Mouse (Mus musculus) forebrain, embryonic 16.5 days (tissue): ENCODE measurements around the gene Ampd1. TPM values are rescaled to one million over a fixed set of nuclear protein-coding genes. Genes with fewer than 3 reads are reported as not detected.

Source experiments
- ATAC-seq: fragments of 200-750 bp; cut with Nextera tagmentation; 2 replicates; pipeline ENCODE4 v1.8.0; 2017; ENCODE audit warnings: mild to moderate bottlenecking, moderate library complexity
- H3K27ac ChIP-seq: fragments of 300-500 bp; sonication (generic); 2 replicates; pipeline ENCODE4 v1.5.1; 2014; ENCODE audit warnings: low read length, control low read depth
- H3K27me3 ChIP-seq: fragments of 300-500 bp; sonication (generic); replicated peaks from 2 replicates; pipeline ENCODE4 v1.6.1; 2014; ENCODE audit warnings: low read length; ENCODE audit not compliant: control insufficient read depth, insufficient read depth
- H3K36me3 ChIP-seq: fragments of 300-500 bp; sonication (generic); 2 replicates; pipeline ENCODE4 v1.6.1; 2014; ENCODE audit not compliant: control insufficient read depth, insufficient read depth
- H3K4me1 ChIP-seq: fragments of 300-500 bp; sonication (generic); replicated peaks from 2 replicates; pipeline ENCODE4 v1.6.1; 2014; ENCODE audit warnings: low read length; ENCODE audit not compliant: control insufficient read depth, insufficient read depth
- H3K4me2 ChIP-seq: fragments of 300-500 bp; sonication (generic); 2 replicates; pipeline ENCODE4 v1.6.1; 2014; ENCODE audit warnings: mild to moderate bottlenecking, low read length, control low read depth
- H3K4me3 ChIP-seq: fragments of 300-500 bp; sonication (generic); replicated peaks from 2 replicates; pipeline ENCODE4 v1.5.1; 2014; ENCODE audit warnings: mild to moderate bottlenecking, low read length, control low read depth
- H3K9ac ChIP-seq: fragments of 300-500 bp; sonication (generic); replicated peaks from 2 replicates; pipeline ENCODE4 v1.6.1; 2014; ENCODE audit warnings: low read depth, low read length, control low read depth
- H3K9me3 ChIP-seq: fragments of 300-500 bp; sonication (generic); 2 replicates; pipeline ENCODE4 v1.6.1; 2016; ENCODE audit warnings: low read length; ENCODE audit not compliant: control insufficient read depth
- WGBS: fragments of 180-500 bp; shearing (Covaris S2); extraction: QIAGEN DNeasy Blood & Tissue Kit; methylation state at CpG from one replicate; pipeline ENCODE4 v1.1.7; 2014; 5-methylcytosine and 5-hydroxymethylcytosine counted together
- polyA plus RNA-seq: library from polyadenylated mRNA; unstranded; fragments of >200 nt; fragmentation: Nextera tagmentation; extraction: Ambion mirVana; gene quantifications from 2 replicates; pipeline ENCODE4 v1.2.1, GENCODE M21; 2015

Ampd1 gene
- not detected in 2 replicates for polyA plus RNA-seq

DNA sequence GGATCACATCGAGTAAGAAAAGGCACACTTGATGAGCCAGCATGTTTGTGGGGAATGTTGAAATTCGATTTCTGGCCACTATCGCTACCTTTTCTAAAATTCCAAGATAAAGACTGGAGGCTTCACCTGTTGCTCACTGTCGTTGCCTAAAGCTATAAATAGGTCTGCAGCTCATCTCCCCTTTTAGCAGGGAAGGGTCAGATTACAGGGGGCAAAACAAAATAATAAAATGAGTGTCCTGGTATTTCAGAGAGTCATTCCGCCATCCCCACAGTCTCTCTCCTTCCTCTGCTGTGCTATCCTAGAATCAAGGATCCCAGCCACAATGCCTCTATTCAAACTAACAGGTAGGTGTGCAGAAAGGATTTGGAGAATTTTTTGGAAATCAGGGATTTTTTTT is at the start of gene Ampd1:
TSS of gene Ampd1 (plus strand) at position 244 of the 400 bp plus-strand sequence.
- H3K4me1 ChIP-seq: no peaks in the 10 kb centered on the region
- H3K4me3 ChIP-seq: no peak within 1 kb of the TSS
- H3K9ac ChIP-seq: no peak within 1 kb of the TSS
- WGBS: 75% methylated on average over 5 of the region's 5 CpGs
- H3K27ac ChIP-seq: no peak within 1 kb of the TSS
- H3K9me3 ChIP-seq: no peaks in the 10 kb centered on the region
- H3K27me3 ChIP-seq: no peaks in the 10 kb centered on the region
- peaks cover 2% of the 10 kb centered on the region for H3K36me3 ChIP-seq
- no peak for ATAC-seq
- H3K4me2 ChIP-seq: no peak within 1 kb of the TSS

DNA sequence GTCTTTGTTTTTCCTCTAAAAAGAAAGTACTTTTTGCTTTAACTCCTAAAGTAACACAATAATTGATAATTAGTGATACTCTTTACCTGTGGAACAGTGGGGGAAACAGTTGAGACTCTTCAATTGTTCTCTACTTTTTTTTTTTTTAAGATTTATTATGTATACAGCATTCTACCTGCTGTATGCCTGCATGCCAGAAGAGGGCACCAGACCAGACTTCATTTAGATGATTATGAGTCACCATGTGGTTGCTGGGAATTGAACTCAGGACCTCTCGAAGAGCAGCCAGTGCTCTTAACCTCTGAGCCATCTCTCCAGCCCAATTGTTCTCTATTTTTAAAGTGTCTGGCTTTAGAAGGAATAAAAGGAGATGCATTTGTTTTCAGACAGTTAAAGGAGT is 47.6 kb upstream of the Ampd1 start:
- Histone ChIP-seq H3K36me3 (peaks cover 13% of the 10 kb centered on the region), H3K9me3 (no peaks in the 10 kb centered on the region), H3K9ac (no peak overlapping the region), H3K4me3 (no peak overlapping the region), H3K4me1 (peaks cover 9% of the 10 kb centered on the region), H3K4me2 (no peak overlapping the region), H3K27ac (no peak overlapping the region), H3K27me3 (no peaks in the 10 kb centered on the region)
- ATAC-seq: no peak
- 94% methylated on average over 1 of the region's 1 CpGs for WGBS

DNA sequence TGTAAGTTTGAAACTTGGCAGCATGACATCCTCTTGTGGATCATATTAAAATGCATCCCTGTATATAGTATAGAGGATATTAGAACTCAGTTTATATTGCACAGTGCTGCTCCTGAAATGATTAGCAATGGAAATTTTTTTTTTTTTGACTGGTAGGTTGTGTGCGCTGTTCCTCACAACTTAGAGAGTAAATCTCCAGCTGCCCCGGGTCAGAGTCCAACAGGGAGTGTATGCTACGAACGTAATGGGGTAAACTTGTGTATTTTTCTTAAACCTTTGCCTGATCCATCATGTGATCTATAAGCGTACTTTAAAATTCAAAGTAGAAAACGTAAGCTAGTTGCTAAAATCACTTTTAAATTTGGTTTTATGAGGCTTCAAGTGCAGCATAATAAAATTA is 33.5 kb upstream of the Ampd1 start:
- WGBS: 96% methylated on average over 6 of the region's 6 CpGs
- Histone ChIP-seq H3K9me3 (no peaks in the 10 kb centered on the region), H3K36me3 (peaks cover 29% of the 10 kb centered on the region), H3K4me1 (no peaks in the 10 kb centered on the region), H3K27ac (no peak overlapping the region), H3K27me3 (no peaks in the 10 kb centered on the region), H3K4me3 (no peak overlapping the region), H3K4me2 (no peak overlapping the region), H3K9ac (no peak overlapping the region)
- ATAC-seq: no peak

DNA sequence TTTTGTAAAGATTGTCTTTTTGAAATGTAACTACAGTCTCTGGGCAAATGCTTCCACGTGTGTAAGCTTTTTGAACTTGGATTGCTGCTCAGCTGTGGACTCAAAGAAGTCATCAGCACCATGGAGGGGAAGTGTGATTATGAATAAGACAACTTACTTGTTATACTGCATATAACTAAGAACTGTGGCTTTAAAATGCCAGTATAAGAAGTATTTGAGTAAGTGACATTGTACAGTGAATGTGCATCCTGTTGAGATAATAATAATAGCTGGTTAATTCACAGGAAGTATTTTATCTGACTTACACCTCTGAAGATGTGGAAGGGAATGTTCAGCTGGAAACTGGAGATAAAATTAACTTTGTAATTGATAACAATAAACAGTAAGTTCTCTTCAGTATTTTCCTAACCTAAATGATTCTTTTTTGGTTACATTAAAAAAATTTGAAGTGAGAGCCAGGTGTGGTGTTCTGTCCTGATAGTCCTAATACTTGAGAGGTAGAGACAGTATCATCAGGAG is 32.9 kb upstream of the Ampd1 start:
- H3K4me1 ChIP-seq: no peaks in the 10 kb centered on the region
- no peak overlapping the region for H3K4me3 ChIP-seq
- H3K27me3 ChIP-seq: no peaks in the 10 kb centered on the region
- no peak overlapping the region for H3K4me2 ChIP-seq
- 87% methylated on average over 1 of the region's 1 CpGs for WGBS
- H3K36me3 ChIP-seq: peaks cover 33% of the 10 kb centered on the region
- H3K9ac ChIP-seq: no peak overlapping the region
- H3K27ac ChIP-seq: no peak overlapping the region
- ATAC-seq: no peak
- H3K9me3 ChIP-seq: no peaks in the 10 kb centered on the region

DNA sequence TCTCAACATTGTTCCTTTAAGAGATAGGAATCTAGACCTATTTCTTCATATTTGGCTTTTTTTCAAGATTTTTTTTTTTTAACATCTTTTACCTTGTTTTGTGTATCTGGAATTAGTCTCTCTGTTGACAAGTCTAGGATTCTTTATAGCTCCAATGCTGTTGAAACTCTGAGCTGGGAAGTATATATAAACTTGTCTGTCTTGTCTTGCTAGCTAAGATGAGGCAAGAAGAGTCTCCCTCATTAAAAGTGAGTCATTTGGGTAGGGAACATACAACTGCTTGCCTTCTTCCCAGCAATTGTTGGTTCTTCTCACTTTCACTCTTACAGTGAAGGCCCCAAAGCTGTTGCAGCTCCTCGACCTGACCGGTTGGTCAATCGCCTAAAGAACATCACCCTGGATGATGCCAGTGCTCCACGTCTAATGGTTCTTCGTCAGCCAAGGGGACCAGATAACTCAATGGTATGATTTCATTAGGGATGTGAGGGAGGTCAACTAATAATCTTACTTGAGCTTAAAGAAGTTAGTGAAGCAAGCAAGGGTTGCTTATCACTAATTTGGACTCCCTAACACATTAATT is 17.7 kb upstream of the Ampd1 start:
- peaks cover 4% of the 10 kb centered on the region; the same call in 1 of the 2 replicates for H3K4me1 ChIP-seq
- no peaks in the 10 kb centered on the region for H3K9me3 ChIP-seq
- no peaks in the 10 kb centered on the region for H3K27me3 ChIP-seq
- no peak overlapping the region for H3K27ac ChIP-seq
- no peak overlapping the region for H3K9ac ChIP-seq
- ATAC-seq: no peak
- H3K36me3 ChIP-seq: peaks cover 42% of the 10 kb centered on the region
- WGBS: 93% methylated on average over 5 of the region's 5 CpGs
- H3K4me3 ChIP-seq: no peak overlapping the region
- H3K4me2 ChIP-seq: no peak overlapping the region

DNA sequence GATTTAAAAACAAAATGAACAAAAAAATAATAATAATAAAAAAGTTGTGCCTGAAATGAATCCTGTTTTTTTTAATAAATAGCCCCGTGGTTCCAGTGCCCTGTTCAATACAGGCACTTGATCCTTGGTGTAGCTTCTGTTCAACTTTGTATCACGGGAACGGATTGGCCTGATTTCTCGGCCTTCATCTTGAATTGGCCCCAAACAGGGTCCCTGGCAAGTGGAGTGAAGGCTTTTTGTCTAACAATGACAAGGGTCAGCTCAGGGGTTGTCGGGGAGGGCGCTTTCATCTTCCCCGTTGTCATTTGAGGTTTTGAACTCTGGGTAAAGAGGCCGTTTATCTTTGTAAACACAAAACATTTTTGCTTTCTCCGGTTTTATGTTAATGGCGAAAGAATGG is 16.1 kb upstream of the Ampd1 start:
- Histone ChIP-seq H3K27me3 (no peaks in the 10 kb centered on the region), H3K9me3 (no peaks in the 10 kb centered on the region), H3K27ac (peak overlapping the region; percentile 98), H3K9ac (peak overlapping the region; percentile 44; the same call in 1 of the 2 replicates), H3K4me3 (peak overlapping the region; percentile 90), H3K4me1 (peaks cover 4% of the 10 kb centered on the region; the same call in 1 of the 2 replicates), H3K4me2 (peak overlapping the region; percentile 56), H3K36me3 (peaks cover 39% of the 10 kb centered on the region)
- WGBS: under 1% methylated on average over 10 of the region's 10 CpGs
- peak; percentile 26 for ATAC-seq

DNA sequence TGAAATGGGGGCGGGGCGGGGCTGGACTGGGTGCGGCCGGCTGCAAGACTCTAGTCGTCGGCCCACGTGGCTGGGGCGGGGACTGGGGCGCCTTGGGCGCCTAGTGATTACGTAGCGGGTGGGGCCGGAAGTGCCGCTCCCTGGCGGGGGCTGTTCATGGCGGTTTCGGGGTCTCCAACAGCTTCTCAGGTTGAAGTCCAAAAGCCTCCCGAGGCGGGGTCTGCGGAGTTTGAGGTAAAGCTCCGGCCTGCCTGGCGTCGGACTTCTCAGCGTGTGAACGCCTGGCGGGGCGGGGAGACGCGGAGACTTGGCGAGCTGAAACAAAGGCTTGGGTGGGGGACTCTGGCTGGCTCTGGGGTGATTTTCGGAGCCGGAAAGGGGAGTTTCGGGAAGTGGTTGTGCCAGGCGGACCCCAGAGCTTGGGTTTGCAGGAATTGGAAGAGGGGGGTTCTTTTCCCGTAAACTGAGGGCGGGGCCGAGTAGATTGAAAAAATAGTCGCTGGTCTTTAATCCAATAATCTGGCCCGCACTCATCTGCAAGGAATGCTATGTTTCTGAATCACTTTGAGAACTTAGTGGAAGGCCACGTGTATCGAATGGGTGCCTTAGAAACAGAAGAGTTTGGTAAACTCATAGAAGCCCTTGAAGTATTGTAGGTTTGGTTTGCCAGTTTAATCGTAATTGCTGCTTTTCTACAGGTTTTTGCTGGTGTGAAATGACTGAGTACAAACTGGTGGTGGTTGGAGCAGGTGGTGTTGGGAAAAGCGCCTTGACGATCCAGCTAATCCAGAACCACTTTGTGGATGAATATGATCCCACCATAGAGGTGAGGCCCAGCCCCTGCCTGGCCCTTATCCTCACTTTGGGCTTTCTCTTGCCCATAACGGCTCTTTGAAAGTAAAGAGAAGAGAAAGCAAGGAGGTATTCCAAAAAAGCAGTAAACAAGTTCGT is 15.3 kb upstream of the Ampd1 start, which contains the start of gene Nras:
TSS of gene Nras (plus strand) at position 79 of the 951 bp plus-strand sequence.
- Histone ChIP-seq H3K9me3 (no peaks in the 10 kb centered on the region), H3K4me3 (peak within 1 kb of the TSS; percentile 90), H3K9ac (peak within 1 kb of the TSS; percentile 89), H3K27me3 (no peaks in the 10 kb centered on the region), H3K36me3 (peaks cover 42% of the 10 kb centered on the region), H3K27ac (peak within 1 kb of the TSS; percentile 98), H3K4me1 (peaks cover 4% of the 10 kb centered on the region; the same call in 1 of the 2 replicates), H3K4me2 (peak within 1 kb of the TSS; percentile 56)
- peak; percentile 98 for ATAC-seq
- WGBS: 2% methylated on average over 46 of the region's 46 CpGs

DNA sequence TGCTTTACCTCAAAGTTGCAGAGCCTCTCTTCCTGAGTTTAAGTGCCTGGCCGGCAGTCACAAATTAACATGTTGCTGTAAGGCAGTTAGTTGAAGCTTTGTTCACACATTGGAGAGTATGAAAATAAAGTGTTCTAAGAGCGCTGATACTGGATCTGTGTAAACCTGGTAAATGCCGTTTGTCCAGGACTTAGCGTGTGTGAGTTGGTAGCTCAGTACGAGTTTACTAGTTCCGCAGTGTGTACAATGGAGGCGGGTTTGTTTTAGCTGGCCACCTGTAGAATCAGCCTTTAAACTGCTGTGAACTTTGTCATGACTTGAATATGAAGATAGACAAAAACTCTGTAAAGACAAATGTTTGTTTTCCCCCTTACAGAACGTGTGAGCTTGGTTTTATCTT is 6.9 kb upstream of the Ampd1 start:
- WGBS: 93% methylated on average over 8 of the region's 8 CpGs
- Histone ChIP-seq H3K36me3 (peaks cover 43% of the 10 kb centered on the region), H3K4me3 (no peak overlapping the region), H3K4me1 (no peaks in the 10 kb centered on the region), H3K9ac (no peak overlapping the region), H3K9me3 (no peaks in the 10 kb centered on the region), H3K27me3 (no peaks in the 10 kb centered on the region), H3K27ac (no peak overlapping the region), H3K4me2 (no peak overlapping the region)
- ATAC-seq: no peak

DNA sequence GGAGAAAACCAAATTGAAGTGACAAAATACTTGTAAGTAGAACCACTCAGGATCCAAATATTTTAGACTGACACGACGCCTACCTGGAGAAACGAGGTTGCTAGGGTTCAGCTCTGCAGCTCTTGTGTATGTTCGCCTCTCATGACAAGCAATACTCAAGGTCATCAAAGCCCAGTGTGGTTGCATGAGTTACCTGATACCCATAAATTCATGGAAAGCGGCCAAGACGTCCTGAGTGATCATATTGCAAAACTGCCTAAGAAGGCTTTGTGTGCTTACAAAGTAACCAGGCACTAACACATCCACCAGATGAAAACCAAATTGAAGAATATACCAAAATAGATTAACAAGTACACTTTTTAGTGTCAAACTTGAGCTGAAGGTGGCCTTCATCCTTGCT is 4.8 kb upstream of the Ampd1 start:
- Histone ChIP-seq H3K27ac (no peak overlapping the region), H3K4me2 (no peak overlapping the region), H3K9me3 (no peaks in the 10 kb centered on the region), H3K4me3 (no peak overlapping the region), H3K36me3 (peaks cover 28% of the 10 kb centered on the region), H3K9ac (no peak overlapping the region), H3K4me1 (no peaks in the 10 kb centered on the region), H3K27me3 (no peaks in the 10 kb centered on the region)
- ATAC-seq: no peak
- WGBS: 97% methylated on average over 6 of the region's 6 CpGs
